9 mouse cellular contexts compared by ENCODE assay signal in genomic region chr7:30394379-30394778, GRCm38 (mm10). TPM values are rescaled to one million over a fixed set of nuclear protein-coding genes. Genes with fewer than 3 reads are reported as not detected.
A peak's percentile ranks its signal among the peaks of the same experiment; 100 is the strongest.
DNase-seq lines count a peak whose midpoint lies in the region; ATAC-seq lines count a peak whose summit lies in the region.
"Had no signal": no experiment of that assay in that cellular context is flagged by ENCODE, and none has a peak within 500 bp of the region (broad histone marks: within the 10 kb centered on the region; RNA-seq: fewer than 3 reads in every experiment).

No protein-coding gene starts in this region.

- no peaks in the 10 kb centered on the region for H3K36me3 ChIP-seq in hindbrain, embryonic 14.5 days (replicated peaks; ENCODE audit: control insufficient read depth, insufficient read depth)
- no peaks in the 10 kb centered on the region for H3K36me3 ChIP-seq in hindbrain, embryonic 13.5 days
- H3K36me3 ChIP-seq in heart, embryonic 12.5 days = no peaks in the 10 kb centered on the region
- H3K36me3 ChIP-seq in liver, embryonic 11.5 days (ENCODE audit: control insufficient read depth, insufficient read depth, low read length) = no peaks in the 10 kb centered on the region

- no peak overlapping the region for H3K4me3 ChIP-seq in hindbrain, embryonic 14.5 days (replicated peaks; ENCODE audit: low read length)
- no peak overlapping the region for H3K4me3 ChIP-seq in hindbrain, embryonic 13.5 days
- H3K4me3 ChIP-seq in heart, embryonic 12.5 days = no peak overlapping the region
- no peak overlapping the region for H3K4me3 ChIP-seq in liver, embryonic 11.5 days (ENCODE audit: low read depth, low read length)

- H3K9me3 ChIP-seq in hindbrain, embryonic 14.5 days (ENCODE audit: control insufficient read depth, low read length) = no peaks in the 10 kb centered on the region
- no peaks in the 10 kb centered on the region for H3K9me3 ChIP-seq in hindbrain, embryonic 13.5 days
- H3K9me3 ChIP-seq in heart, embryonic 12.5 days (replicated peaks) = no peaks in the 10 kb centered on the region
- no peaks in the 10 kb centered on the region for H3K9me3 ChIP-seq in liver, embryonic 11.5 days (ENCODE audit: control insufficient read depth, low read length)

- WGBS in hindbrain, embryonic 14.5 days = 67% methylated on average over 11 of the region's 11 CpGs
- WGBS in hindbrain, embryonic 13.5 days = 70% methylated on average over 11 of the region's 11 CpGs
- WGBS in heart, embryonic 12.5 days = 39% methylated on average over 11 of the region's 11 CpGs
- WGBS in liver, embryonic 11.5 days = 20% methylated on average over 11 of the region's 11 CpGs

- no peak for ATAC-seq in hindbrain, embryonic 14.5 days (ENCODE audit: low FRiP score)
- ATAC-seq in hindbrain, embryonic 13.5 days (ENCODE audit: low FRiP score) = no peak
- peak; percentile 94 for ATAC-seq in activated CD4-positive, CD25-positive, alpha-beta regulatory T cell, adult 4 months
- ATAC-seq in heart, embryonic 12.5 days (ENCODE audit: insufficient number of reproducible peaks, low FRiP score) = peak; percentile 84
- peak; percentile 67 for ATAC-seq in liver, embryonic 11.5 days (replicated peaks; ENCODE audit: low FRiP score)
- peak; percentile 91 for ATAC-seq in neutrophil, adult 5-6 weeks (ENCODE audit: extremely low read depth, insufficient number of reproducible peaks, low FRiP score, poor library complexity, severe bottlenecking)
- ATAC-seq in cerebellum, adult (ENCODE audit: insufficient number of reproducible peaks, low FRiP score, low TSS enrichment) = no peak
- ATAC-seq: Patski had no signal

- H3K27me3 ChIP-seq in hindbrain, embryonic 14.5 days (ENCODE audit: control insufficient read depth, insufficient read depth, low read length) = no peaks in the 10 kb centered on the region
- H3K27me3 ChIP-seq in hindbrain, embryonic 13.5 days = no peaks in the 10 kb centered on the region
- H3K27me3 ChIP-seq in heart, embryonic 12.5 days (replicated peaks) = no peaks in the 10 kb centered on the region
- H3K27me3 ChIP-seq in liver, embryonic 11.5 days (replicated peaks; ENCODE audit: control insufficient read depth, insufficient read depth, low read length) = no peaks in the 10 kb centered on the region

- peak overlapping the region; percentile 58; the same call in 1 of the 2 replicates for H3K27ac ChIP-seq in hindbrain, embryonic 14.5 days
- no peak overlapping the region for H3K27ac ChIP-seq in hindbrain, embryonic 13.5 days
- H3K27ac ChIP-seq in heart, embryonic 12.5 days (ENCODE audit: poor library complexity, severe bottlenecking) = peak overlapping the region; percentile 58
- peak overlapping the region; percentile 17; the same call in 1 of the 2 replicates for H3K27ac ChIP-seq in liver, embryonic 11.5 days (ENCODE audit: low read depth, low read length)

- no peaks in the 10 kb centered on the region for H3K4me1 ChIP-seq in hindbrain, embryonic 14.5 days (replicated peaks; ENCODE audit: control insufficient read depth, insufficient read depth, low read length)
- no peaks in the 10 kb centered on the region; the same call in 1 of the 2 replicates for H3K4me1 ChIP-seq in hindbrain, embryonic 13.5 days (replicated peaks)
- no peaks in the 10 kb centered on the region for H3K4me1 ChIP-seq in heart, embryonic 12.5 days (replicated peaks)
- H3K4me1 ChIP-seq in liver, embryonic 11.5 days (replicated peaks; ENCODE audit: control insufficient read depth, insufficient read depth, low read length) = no peaks in the 10 kb centered on the region

- H3K4me2 ChIP-seq in hindbrain, embryonic 14.5 days (replicated peaks) = no peak overlapping the region
- H3K4me2 ChIP-seq in hindbrain, embryonic 13.5 days = no peak overlapping the region
- H3K4me2 ChIP-seq in heart, embryonic 12.5 days = peak overlapping the region; percentile 4; the same call in 1 of the 2 replicates
- H3K4me2 ChIP-seq in liver, embryonic 11.5 days = 0 out of 2 replicates have a peak overlapping the region, but pooled peaks have one; percentile 8

- DNase-seq in hindbrain, embryonic 14.5 days (ENCODE audit: low spot score) = no peak
- DNase-seq in liver, embryonic 11.5 days (ENCODE audit: low spot score) = peak; percentile 35
- no peak for DNase-seq in urinary bladder, postnatal 14 days (ENCODE audit: low spot score)

- H3K9ac ChIP-seq in hindbrain, embryonic 14.5 days = no peak overlapping the region
- H3K9ac ChIP-seq in hindbrain, embryonic 13.5 days = no peak overlapping the region
- H3K9ac ChIP-seq in heart, embryonic 12.5 days = no peak overlapping the region
- no peak overlapping the region for H3K9ac ChIP-seq in liver, embryonic 11.5 days (ENCODE audit: low read depth, low read length)

RNA-seq across cellular contexts. Expression of gene Tyrobp, which starts 19.2 kb away (rescaled TPM):
- polyA plus RNA-seq in hindbrain, embryonic 14.5 days (2014; fragmentation: Nextera tagmentation; extraction: Ambion mirVana) = 27.2 and 35.6 TPM in 2 replicates
- polyA plus RNA-seq in hindbrain, embryonic 13.5 days (2015; fragmentation: Nextera tagmentation; extraction: Ambion mirVana) = 29.8 and 38.1 TPM in 2 replicates
- polyA plus RNA-seq in activated CD4-positive, CD25-positive, alpha-beta regulatory T cell, adult 4 months (2017; shearing (Covaris generic)) = 1 to 10 TPM in 1 of 2 experiments, not detected in 1; 8.1 TPM
- 9.5 and 9.8 TPM in 2 replicates for polyA plus RNA-seq in heart, embryonic 12.5 days (2016; fragmentation: Nextera tagmentation; extraction: Ambion mirVana)
- 60.6 and 61.9 TPM in 2 replicates for polyA plus RNA-seq in liver, embryonic 11.5 days (2014; fragmentation: Nextera tagmentation; extraction: Ambion mirVana)
- total RNA-seq in neutrophil, adult 5-6 weeks (2017) = 1,375 and 1,494 TPM in 2 replicates
- polyA plus RNA-seq: Patski had no signal

RNA-seq across cellular contexts. Expression of gene Hcst, which starts 25.3 kb away (rescaled TPM):
- polyA plus RNA-seq in hindbrain, embryonic 14.5 days (2014; fragmentation: Nextera tagmentation; extraction: Ambion mirVana) = 1.1 TPM in 1 of 2 replicates, not detected in the other
- 0.52 and 0.88 TPM in 2 replicates for polyA plus RNA-seq in hindbrain, embryonic 13.5 days (2015; fragmentation: Nextera tagmentation; extraction: Ambion mirVana)
- 100 to 1,000 TPM; 433 to 632 TPM for polyA plus RNA-seq in activated CD4-positive, CD25-positive, alpha-beta regulatory T cell, adult 4 months (2017; shearing (Covaris generic))
- 1.1 TPM in 1 of 2 replicates, not detected in the other for polyA plus RNA-seq in heart, embryonic 12.5 days (2016; fragmentation: Nextera tagmentation; extraction: Ambion mirVana)
- polyA plus RNA-seq in liver, embryonic 11.5 days (2014; fragmentation: Nextera tagmentation; extraction: Ambion mirVana) = 2.2 and 2.9 TPM in 2 replicates
- total RNA-seq in neutrophil, adult 5-6 weeks (2017) = 44.4 and 46.6 TPM in 2 replicates
- polyA plus RNA-seq: Patski had no signal

RNA-seq across cellular contexts. Expression of gene Nfkbid, which starts 27.2 kb away (rescaled TPM):
- 1.8 and 2.9 TPM in 2 replicates for polyA plus RNA-seq in hindbrain, embryonic 14.5 days (2014; fragmentation: Nextera tagmentation; extraction: Ambion mirVana)
- polyA plus RNA-seq in hindbrain, embryonic 13.5 days (2015; fragmentation: Nextera tagmentation; extraction: Ambion mirVana) = 2.0 TPM in 2 replicates
- polyA plus RNA-seq in activated CD4-positive, CD25-positive, alpha-beta regulatory T cell, adult 4 months (2017; shearing (Covaris generic)) = 10 to 100 TPM; 36.5 to 41.2 TPM
- polyA plus RNA-seq in heart, embryonic 12.5 days (2016; fragmentation: Nextera tagmentation; extraction: Ambion mirVana) = 0.95 and 1.3 TPM in 2 replicates
- polyA plus RNA-seq in liver, embryonic 11.5 days (2014; fragmentation: Nextera tagmentation; extraction: Ambion mirVana) = 1.8 and 3.6 TPM in 2 replicates
- 34.3 and 46.9 TPM in 2 replicates for total RNA-seq in neutrophil, adult 5-6 weeks (2017)

RNA-seq across cellular contexts. Expression of gene Lrfn3, which starts 31.8 kb away (rescaled TPM):
- polyA plus RNA-seq in hindbrain, embryonic 14.5 days (2014; fragmentation: Nextera tagmentation; extraction: Ambion mirVana) = 14.5 and 15.0 TPM in 2 replicates
- 13.2 and 13.4 TPM in 2 replicates for polyA plus RNA-seq in hindbrain, embryonic 13.5 days (2015; fragmentation: Nextera tagmentation; extraction: Ambion mirVana)
- polyA plus RNA-seq in activated CD4-positive, CD25-positive, alpha-beta regulatory T cell, adult 4 months (2017; shearing (Covaris generic)) = not detected
- 2.3 and 2.8 TPM in 2 replicates for polyA plus RNA-seq in heart, embryonic 12.5 days (2016; fragmentation: Nextera tagmentation; extraction: Ambion mirVana)
- polyA plus RNA-seq in liver, embryonic 11.5 days (2014; fragmentation: Nextera tagmentation; extraction: Ambion mirVana) = 3.5 TPM in 2 replicates
- total RNA-seq in neutrophil, adult 5-6 weeks (2017) = not detected in 2 replicates

RNA-seq across cellular contexts. Expression of gene Aplp1, which starts 51.0 kb away (rescaled TPM):
- 690 and 752 TPM in 2 replicates for polyA plus RNA-seq in hindbrain, embryonic 14.5 days (2014; fragmentation: Nextera tagmentation; extraction: Ambion mirVana)
- polyA plus RNA-seq in hindbrain, embryonic 13.5 days (2015; fragmentation: Nextera tagmentation; extraction: Ambion mirVana) = 583 and 599 TPM in 2 replicates
- 1 to 10 TPM; 3.0 to 4.3 TPM for polyA plus RNA-seq in activated CD4-positive, CD25-positive, alpha-beta regulatory T cell, adult 4 months (2017; shearing (Covaris generic))
- polyA plus RNA-seq in heart, embryonic 12.5 days (2016; fragmentation: Nextera tagmentation; extraction: Ambion mirVana) = 41.6 and 43.4 TPM in 2 replicates
- 18.4 and 19.1 TPM in 2 replicates for polyA plus RNA-seq in liver, embryonic 11.5 days (2014; fragmentation: Nextera tagmentation; extraction: Ambion mirVana)
- 0.98 TPM in 1 of 2 replicates, not detected in the other for total RNA-seq in neutrophil, adult 5-6 weeks (2017)

Comparison
In these comparisons a context has a peak if more than half of its experiments do, and no peak if none do; other contexts are left out.
1. ATAC-seq: peak in activated CD4-positive, CD25-positive, alpha-beta regulatory T cell, adult 4 months (single experiment), heart, embryonic 12.5 days (single experiment), liver, embryonic 11.5 days (single experiment) and neutrophil, adult 5-6 weeks (single experiment); none in hindbrain, embryonic 14.5 days (single experiment), hindbrain, embryonic 13.5 days (single experiment) and cerebellum, adult (single experiment).
2. H3K4me2 ChIP-seq: peak in heart, embryonic 12.5 days (single experiment) and liver, embryonic 11.5 days (single experiment); none in hindbrain, embryonic 14.5 days (single experiment) and hindbrain, embryonic 13.5 days (single experiment).
3. RNA of gene Hcst, which starts 25.3 kb away (polyA plus RNA-seq): 433 to 632 TPM in activated CD4-positive, CD25-positive, alpha-beta regulatory T cell, adult 4 months; 2.2 to 2.9 TPM in liver, embryonic 11.5 days, 1.1 TPM in hindbrain, embryonic 14.5 days, 1.1 TPM in heart, embryonic 12.5 days and 0.52 to 0.88 TPM in hindbrain, embryonic 13.5 days; every median in the first group is over 100 times any median in the second.